Mouse (Mus musculus): ENCODE data around the gene Slc16a10.

GRCm38 (mm10) chr10:40090504-40091428 is 51.3 kb downstream of the Slc16a10 start:
- no peak for TF ChIP-seq CTCF (IDR thresholded peaks at IDR 0.05; ENCODE audit: low read depth, low read length)
- TF ChIP-seq EP300 (IDR thresholded peaks at IDR 0.05; ENCODE audit: insufficient read depth, low read depth, low read length), result no peak

Data from ES-Bruce4 (cell line).